Mouse (Mus musculus) right cerebral cortex, postnatal 10 days (tissue): ENCODE data around the gene Krt23.

ENCODE experiments used
- DNase-seq, 2 experiments: peaks; one replicate each; pipeline ENCODE4 v3.0.0; 2021; ENCODE audit warnings: low spot score in 2 of 2

Krt23 gene

DNA sequence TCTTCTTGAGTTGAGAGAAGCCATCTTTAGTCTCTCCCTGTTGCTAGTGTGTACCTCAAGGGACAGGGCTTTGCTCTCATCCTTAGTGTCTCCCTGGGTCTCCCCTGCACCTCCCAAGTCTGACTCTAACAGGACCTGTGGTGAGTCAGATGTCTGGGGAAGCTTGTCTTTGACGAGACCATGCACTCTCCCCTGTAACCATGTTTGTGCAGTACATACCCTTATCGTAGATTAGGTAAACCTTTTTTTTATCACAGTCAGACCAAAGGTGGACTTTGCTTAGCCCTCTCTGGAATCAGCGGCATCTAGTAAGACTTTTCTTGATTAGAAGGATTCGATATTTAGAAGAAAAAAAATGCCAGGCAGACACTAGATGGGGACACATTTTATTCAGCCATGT is 38.9 kb downstream of the Krt23 start:
- no peak for DNase-seq

DNA sequence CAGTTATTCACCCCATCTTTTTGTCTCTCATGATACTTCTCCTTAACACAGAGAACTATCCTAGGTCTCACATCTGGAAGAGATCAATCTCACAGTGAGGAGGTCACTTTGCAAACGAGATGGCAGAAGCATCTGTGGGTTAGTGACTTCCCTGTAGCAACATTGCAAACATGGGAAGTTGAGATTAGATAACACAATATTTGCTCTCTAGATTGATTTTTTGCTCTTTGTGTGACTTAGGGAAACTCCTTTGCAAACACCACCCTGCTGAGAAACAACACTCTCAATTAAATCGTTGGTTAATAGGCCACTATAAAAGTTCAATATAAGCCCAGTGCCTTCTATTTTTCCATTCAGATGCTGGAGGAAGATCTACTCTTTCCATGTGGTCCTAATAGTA is 44.2 kb downstream of the Krt23 start:
- no peak for DNase-seq

DNA sequence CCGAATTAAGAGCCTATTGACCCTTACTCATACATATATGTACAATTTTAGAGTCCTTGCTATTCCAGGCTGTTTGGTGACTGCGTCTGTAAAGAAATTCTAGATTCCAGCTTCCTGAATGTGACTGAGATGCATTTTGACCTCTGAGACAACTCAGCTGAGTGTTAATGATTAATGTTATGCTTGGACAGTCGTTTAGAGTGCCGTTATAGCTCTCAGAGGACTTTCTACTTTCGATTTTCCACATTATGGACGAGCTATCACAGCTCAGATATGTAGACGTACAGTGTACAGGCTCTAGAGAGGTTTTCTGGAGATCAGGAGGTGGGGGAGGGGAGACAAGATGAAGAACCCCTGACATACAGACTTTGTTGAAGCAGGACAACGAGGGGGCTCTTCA is 51.7 kb downstream of the Krt23 start:
- no peak for DNase-seq

DNA sequence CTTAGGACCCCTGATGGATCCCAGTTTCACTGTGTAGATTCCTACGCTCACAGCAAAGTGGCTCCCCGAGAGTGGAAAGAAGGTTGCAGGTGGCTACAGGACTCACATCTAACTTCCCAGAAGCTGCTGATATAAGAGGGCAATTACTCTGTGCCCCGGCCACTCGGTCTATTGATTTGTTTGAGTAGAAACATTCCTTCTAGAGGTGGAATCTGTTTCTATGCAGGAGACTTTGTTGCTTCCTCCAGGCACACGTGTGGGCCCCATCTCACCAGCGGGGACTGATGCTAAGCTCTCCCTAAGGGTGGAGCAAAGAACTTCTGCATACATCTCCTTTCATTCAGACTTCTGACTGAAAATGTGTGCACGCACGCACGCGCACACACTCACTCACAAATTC is 53.5 kb downstream of the Krt23 start:
- DNase-seq: no peak

DNA sequence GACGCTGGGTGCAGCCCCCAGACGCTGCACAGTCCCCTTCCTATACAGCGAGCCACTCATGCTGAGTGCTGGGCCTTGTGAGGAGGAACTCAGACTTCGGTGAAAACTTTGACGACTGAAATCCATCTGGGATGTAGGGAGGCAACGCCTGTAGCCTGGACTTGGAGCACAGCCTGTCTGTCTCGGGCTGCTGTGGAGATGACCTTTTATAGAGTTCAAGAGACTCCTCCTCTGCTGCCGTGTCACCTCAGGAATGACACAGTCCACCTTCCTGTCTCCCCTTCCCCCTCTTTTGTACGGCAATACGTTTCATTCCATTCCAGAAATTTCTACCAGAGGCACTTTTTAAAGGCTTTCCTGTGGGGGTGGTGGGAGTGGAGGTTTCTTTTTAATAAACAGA is 55.0 kb downstream of the Krt23 start, which contains the start of gene Krt20:
Gene Krt20 (minus strand): TSS at position 179 of the 400 bp plus-strand sequence.
- no peak for DNase-seq

DNA sequence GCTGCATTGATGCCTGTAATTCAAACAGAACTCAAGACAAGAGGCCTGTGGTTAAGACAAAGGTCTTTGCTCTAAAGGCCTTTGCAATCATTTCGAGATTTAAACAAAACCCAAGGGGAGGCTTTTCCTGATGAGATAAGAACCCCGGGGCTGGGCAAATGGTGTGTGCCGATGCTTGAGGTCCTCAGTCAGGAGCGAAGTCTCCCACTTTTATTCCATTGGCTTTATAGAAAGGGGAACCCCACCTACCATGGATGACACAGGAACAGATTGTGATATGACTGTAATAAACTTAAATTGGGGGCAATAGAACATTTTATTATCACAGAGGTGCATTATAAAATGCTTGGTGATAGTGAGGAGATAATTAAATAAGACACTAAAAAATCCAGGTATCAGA is 56.3 kb downstream of the Krt23 start:
- DNase-seq: no peak

DNA sequence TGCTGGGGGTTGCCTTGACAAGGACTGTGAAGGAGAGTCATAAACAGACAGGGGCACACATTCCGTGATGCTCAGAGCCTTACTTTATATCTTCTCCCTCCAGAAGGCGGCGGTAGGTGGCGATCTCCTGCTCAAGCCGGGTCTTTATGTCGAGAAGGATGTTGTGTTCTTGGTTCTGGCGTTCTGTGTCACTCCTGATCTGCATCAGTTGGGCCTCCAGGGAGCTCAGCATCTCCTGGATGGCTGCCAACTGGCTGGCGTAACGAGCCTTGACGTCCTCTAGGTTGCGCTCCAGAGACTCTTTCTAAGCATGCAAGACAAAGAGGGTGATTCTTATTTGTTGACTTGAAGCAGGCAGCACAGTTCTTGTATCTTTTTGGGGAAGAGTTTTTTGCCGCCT is 62.3 kb downstream of the Krt23 start:
- peak in 1 of 2 experiments; percentile 55 for DNase-seq
